Mouse (Mus musculus): ENCODE data around the gene Creld2.

Gene Creld2

DNA sequence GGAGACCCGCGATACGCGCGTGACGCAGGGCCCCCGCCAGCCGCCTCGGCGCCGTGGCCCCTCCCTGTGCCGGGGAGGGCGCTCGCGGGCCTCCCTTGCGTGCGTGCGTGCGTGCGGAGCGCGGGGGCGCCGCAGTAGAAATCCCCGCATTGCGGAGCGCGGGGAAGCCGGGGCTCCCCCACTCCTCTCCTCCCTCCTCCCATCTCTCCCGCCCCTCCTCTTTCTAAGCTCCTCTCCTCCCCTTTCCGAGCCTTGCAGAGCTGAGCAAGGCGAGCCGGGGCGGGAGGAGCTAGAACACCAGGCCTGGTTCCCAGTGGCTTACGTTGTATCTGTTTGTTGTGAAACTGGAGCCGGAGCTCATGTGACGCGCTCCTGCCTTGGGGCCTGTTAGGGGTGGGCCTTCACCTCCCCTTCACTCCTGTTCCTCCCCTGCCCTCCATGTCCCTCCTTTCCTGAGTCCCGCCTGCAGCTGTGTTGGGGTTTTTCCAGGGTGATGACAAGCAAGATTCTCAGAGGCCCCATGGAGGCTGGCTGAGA, 44.3 kb downstream of the Creld2 start:
- in situ Hi-C loops (cut with MboI; ENCODE audit: low pct_unique_long_range_greater_than_20kb in 1 of 2, low sequenced_read_pairs in 2 of 2, unreplicated experiment in 1 of 2), result no loop called here

DNA sequence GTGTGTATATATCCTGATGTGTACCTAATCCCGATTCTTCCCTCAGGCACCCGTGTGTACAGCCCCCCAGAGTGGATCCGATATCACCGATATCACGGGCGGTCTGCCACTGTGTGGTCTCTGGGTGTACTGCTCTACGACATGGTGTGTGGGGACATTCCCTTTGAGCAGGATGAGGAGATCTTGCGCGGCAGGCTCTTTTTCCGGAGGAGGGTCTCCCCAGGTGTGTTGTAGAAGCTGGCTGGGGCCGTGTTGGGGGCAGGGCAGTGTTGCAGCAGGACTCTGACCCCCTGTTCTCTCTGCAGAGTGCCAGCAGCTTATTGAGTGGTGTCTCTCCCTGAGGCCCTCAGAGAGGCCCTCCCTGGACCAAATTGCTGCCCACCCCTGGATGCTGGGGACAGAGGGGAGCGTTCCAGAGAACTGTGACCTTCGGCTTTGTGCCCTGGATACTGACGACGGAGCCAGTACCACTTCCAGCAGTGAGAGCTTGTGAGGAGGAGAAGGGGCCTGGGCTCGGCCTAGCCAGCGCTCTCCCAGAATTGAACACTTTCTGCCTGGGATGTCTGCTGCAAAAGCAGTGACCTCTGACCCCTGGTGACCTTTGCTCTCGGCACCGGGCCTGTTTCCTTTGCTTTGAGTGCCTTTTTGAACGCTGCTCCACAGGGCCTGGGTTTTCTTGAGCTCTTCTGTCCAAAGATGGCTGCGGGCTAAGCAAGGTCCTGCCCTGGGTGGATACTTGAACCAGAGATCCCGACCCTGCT, 45.0 kb downstream of the Creld2 start:
- in situ Hi-C loops (cut with MboI; ENCODE audit: low pct_unique_long_range_greater_than_20kb in 1 of 2, low sequenced_read_pairs in 2 of 2, unreplicated experiment in 1 of 2), result no loop called here

DNA sequence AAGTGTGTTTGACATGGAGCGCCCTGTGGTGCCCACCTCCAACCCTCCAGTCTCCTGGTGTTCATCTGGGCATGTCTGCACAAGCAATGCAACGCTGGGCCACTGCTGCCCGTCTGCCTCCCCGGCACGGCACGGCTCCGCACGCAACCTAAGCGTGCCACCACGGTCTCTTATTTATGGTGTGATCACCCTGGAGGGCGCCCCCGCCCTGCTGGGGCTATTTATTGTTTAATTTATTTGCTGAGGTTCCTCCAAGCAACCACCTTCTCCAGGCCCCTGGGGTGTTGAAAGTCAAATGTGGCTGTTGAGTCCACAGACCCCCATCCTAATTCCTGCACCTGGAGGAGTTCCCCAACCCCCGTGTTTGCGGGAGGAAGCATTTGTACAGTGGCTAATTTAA, 45.6 kb downstream of the Creld2 start:
- in situ Hi-C loops (cut with MboI; ENCODE audit: low pct_unique_long_range_greater_than_20kb in 1 of 2, low sequenced_read_pairs in 2 of 2, unreplicated experiment in 1 of 2), result no loop called here

DNA sequence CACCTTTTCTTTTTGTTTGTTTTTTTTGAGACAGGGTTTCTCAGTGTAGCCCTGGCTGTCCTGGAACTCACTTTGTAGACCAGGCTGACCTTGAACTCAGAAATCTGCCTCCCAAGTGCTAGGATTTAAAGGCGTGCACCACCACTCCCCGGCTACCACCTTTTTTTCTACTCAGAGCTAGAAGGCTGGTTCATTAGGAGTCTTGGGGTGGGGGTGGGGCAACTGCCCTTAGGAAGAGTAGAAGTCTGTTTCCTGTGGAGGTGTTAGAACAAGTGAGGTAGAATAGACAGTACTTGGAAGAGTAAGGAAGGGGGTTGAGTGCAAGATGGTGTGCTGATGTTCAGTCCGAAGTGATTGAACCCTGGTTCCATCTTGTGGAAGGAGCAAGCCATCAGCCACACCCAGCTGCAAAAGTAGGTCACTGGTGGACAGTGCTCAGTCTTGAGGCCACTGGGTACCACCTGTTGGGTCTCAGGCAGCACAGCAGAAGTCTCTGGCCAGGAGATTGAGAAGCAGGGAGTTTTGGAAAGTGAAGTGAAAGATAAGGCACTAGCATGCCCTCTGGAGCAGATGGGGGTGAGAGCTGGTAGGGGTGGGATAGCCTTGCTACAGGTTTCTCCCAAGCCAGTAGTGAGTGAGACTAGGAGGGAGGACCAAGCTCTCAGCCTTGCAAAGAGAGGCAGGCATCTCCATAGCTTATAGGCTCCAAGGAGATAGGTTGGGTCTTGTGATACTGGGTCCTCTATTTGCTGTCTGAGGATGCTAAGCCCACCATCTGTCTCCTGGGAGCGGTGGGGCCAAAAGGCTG, 46.6 kb downstream of the Creld2 start:
- in situ Hi-C loops (cut with MboI; ENCODE audit: low pct_unique_long_range_greater_than_20kb in 1 of 2, low sequenced_read_pairs in 2 of 2, unreplicated experiment in 1 of 2), result no loop called here

DNA sequence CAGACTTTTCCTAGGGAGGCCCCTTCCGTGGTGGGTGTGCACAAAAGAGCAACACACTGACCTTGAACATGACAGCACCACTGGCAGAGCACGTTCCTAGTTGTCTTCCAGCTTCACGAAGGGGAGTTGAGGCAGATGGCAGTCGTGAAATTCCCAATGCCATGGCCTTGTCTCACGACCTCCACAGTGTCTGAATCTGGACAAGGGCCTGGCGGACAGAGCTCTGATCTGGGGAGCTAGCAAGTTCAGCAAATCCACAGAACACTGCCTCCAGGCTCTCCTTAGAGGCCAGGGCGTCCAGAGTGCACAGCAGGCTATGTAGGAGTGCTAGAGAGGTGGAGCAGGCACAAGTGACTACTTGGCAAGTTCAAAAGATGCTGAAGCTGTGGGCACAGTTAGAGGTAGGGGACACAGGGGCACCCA, 47.5 kb downstream of the Creld2 start:
- in situ Hi-C loops (cut with MboI; ENCODE audit: low pct_unique_long_range_greater_than_20kb in 1 of 2, low sequenced_read_pairs in 2 of 2, unreplicated experiment in 1 of 2), result no loop called here

DNA sequence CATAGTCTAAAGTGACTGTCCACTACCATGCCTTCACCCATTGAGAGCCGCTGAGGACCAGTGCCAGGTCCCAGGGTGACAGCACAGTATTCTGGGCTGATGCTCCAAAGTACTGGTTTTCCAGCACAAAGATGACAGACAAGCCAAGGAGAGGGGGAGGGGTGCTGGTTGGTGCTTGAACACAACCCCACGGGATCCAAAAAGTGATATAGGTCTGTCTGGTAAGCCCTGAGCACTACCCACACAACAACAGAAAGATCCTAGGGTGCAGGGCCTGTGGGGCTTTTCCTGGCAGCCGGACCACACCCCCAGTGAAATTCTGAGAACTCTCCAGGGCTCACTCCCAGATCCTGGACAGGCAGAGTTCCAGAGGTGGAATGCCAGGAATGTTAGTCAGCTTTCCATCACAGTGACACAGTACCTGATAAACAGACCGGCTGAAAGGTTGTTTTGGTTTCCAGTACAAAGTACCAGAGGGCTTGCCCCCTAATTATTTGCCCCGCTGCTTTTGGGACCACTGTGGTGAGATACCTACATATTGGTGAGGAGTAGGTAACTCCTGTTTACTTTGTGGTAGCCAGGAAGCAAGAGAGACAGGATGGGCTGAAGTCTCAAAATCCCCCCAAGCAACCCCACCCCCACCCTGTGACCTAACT, 48.0 kb downstream of the Creld2 start:
- in situ Hi-C loops (cut with MboI; ENCODE audit: low pct_unique_long_range_greater_than_20kb in 1 of 2, low sequenced_read_pairs in 2 of 2, unreplicated experiment in 1 of 2), result no loop called here

DNA sequence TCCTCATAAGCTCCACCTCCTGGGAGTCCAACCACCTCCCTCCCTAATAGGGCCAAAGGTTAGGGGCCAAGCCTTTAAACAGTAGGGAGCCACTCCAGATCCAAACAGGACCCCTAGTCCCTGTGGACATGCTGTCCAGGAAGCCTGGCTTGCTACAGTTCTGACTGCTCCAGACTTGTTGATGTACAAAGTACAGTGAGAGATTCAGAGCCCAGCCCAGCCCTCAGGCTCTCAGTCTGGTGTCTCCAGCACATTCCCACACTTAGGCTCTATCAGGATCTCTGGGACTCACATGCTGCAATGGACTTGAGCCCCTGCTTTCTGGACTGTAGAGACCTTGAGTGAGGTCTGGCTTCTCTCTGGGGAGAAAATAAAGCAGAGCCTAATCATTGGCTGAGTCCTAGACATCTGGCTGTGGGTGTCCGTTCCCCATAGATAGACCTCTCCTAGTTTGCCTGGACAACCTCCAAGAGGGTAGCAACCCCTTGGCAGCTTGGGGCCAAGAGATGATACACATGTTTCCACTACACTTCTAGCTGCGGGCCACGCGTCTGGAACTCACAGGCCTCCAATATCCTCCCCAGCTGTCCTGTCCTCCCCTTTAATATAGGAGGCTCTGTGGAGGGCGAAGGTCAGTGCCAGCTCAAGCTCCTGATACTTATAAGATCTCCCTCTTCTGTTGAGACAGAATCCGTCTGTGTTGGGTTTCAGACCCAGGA, 48.7 kb downstream of the Creld2 start:
- in situ Hi-C loops (cut with MboI; ENCODE audit: low pct_unique_long_range_greater_than_20kb in 1 of 2, low sequenced_read_pairs in 2 of 2, unreplicated experiment in 1 of 2), result no loop called here

DNA sequence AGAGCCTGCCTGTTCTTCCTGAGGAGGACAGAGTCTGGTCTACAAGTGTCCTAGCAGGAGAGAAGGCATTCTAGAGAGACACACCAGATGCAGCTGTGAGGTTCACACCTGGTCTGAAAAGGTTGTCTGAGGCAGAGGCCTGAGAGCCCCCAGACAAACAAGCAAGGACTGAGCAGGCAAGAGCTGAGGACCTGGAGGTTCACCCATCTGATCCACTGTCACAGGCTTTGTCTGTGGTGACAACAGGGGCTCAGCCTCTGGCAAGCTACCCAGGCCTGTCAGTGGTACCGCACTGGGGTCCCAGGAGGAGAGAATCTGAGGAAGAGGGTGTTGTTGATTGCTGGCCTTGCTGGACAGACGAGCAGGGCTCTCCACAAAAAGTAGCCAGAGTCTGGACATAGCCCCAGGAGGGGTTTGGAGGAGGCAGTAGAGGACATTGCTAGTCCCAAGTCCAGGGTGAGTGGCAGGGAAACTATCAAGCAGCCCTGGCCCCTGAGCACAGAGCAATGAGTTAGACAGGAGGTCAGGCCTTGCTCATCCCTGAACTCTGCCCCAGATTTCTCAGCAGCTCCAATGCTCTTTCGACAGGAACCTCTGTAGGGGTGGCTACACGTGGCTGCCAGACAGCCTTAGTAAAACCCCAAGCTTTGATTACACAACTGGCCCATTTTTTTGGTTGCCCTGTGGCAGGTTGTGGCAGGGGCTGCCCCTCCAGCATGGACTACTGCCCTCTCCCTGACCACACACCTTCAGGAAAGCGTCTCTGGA, 51.2 kb downstream of the Creld2 start:
- in situ Hi-C loops (cut with MboI; ENCODE audit: low pct_unique_long_range_greater_than_20kb in 1 of 2, low sequenced_read_pairs in 2 of 2, unreplicated experiment in 1 of 2), result loop anchor here in 1 of 2 experiments (10.0 kb wide), 1 partner anchor 46 kb away; no protein-coding TSS in a partner anchor

DNA sequence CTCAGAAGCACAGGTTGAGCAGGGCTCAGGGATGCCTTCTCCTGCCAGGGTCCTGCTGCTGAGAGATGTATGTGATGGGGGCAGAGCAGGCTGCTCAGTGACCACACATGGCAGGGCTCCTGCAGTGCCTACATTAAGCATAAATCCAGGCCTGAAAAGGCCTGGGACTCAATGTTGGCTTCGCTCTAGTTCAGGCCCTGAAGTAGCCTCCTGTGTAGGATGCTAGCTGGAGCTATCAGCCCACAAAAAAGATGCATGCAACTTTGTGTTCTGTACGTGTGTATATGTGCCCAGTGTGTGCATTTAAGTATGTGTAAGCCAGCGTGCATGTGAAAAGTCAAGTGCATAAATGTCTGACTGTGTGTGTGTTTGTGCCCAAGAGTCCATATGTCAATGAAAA, 54.6 kb downstream of the Creld2 start:
- in situ Hi-C loops (cut with MboI; ENCODE audit: low pct_unique_long_range_greater_than_20kb in 1 of 2, low sequenced_read_pairs in 2 of 2, unreplicated experiment in 1 of 2), result loop anchor here in 1 of 2 experiments (10.0 kb wide), 1 partner anchor 49 kb away; no protein-coding TSS in a partner anchor

DNA sequence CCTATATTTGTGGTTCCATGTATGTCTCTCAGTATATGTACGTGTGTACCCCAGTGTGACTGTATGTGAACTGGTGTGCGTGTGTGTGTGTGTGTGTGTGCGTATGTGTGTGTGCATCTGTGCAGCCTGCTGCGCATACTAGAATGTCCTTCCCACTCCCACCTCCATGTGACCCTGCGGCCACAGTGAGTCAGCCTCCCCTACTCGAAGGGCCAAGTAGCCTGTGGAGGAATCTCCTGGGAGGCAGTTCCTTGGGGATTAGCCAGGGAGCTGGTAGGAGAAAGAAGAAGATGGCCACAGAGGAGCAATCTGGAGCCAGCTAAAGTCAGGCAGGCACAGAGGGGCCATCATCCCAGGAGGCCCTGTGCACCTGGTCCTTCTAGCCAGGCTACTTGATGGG, 55.0 kb downstream of the Creld2 start:
- in situ Hi-C loops (cut with MboI; ENCODE audit: low pct_unique_long_range_greater_than_20kb in 1 of 2, low sequenced_read_pairs in 2 of 2, unreplicated experiment in 1 of 2), result loop anchor here in 1 of 2 experiments (10.0 kb wide), 1 partner anchor 50 kb away; no protein-coding TSS in a partner anchor

DNA sequence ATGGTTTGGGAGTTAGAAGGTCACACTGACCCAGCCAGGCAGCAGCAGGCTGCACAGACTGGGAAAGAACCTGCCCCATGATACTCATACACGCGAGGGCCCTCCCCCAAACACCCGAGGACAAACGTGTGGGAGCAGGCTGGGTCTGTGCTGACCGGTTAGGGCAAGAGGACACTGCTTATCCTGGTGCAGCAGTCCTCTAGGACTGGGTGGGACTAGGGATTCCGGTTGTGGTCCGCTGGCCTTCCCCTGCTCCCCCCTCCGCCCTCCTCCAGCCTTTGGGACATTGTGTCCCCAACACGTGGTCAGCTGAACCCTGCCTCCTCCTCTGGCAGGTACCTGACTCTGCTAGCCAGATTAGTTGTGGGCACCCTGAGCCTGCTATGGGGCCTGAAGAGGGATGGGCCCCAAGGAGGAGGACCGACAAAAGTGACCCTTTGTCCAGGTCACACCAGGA, 56.2 kb downstream of the Creld2 start:
- in situ Hi-C loops (cut with MboI; ENCODE audit: low pct_unique_long_range_greater_than_20kb in 1 of 2, low sequenced_read_pairs in 2 of 2, unreplicated experiment in 1 of 2), result loop anchor here in 1 of 2 experiments (10.0 kb wide), 1 partner anchor 51 kb away; no protein-coding TSS in a partner anchor
